Mouse (Mus musculus): ENCODE results near the gene Spo11.

The Spo11 gene

DNA sequence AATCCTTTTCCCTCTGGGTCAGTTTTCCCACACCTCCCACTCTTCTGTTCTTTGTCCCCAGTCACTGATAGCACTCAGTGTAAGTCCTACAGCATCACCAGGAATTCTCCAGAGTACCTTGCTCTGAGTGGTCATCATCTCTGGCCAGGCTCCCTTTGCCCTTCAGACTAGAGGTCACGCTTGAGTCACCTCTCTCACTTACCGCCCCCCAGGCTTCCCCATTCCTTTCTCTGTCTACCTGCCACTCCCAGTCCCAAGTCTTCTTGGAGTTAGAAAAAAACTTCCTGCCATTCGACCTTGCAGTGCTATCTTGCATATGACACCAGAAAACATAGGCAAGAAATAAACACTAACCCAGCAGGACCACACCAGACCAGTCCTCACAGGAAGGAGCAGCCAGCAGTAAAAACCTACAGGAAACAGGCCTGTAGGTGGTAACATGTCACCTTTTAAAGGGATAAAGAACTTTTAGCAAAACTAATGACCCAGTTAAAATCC is 32.8 kb downstream of the Spo11 start:
- no peak for DNase-seq

DNA sequence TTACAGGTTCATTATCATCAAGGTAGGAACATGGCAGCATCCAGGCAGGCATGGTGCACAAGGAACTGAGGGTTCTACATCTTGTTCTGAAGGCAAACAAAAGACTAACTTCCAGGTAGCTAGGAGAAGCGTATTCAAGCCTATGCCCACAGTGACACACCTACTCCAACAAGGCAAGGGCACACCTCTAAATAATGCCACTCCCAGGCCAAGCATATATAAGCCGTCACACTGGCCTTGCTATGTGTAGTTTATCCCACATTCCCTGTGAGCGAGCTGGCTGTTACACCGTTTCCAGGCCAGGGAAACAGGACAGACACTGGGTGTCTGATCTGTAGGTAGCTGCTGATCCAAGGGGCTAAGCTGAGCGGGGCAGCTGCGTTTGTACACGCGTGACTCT is 33.9 kb downstream of the Spo11 start:
- no peak for DNase-seq

DNA sequence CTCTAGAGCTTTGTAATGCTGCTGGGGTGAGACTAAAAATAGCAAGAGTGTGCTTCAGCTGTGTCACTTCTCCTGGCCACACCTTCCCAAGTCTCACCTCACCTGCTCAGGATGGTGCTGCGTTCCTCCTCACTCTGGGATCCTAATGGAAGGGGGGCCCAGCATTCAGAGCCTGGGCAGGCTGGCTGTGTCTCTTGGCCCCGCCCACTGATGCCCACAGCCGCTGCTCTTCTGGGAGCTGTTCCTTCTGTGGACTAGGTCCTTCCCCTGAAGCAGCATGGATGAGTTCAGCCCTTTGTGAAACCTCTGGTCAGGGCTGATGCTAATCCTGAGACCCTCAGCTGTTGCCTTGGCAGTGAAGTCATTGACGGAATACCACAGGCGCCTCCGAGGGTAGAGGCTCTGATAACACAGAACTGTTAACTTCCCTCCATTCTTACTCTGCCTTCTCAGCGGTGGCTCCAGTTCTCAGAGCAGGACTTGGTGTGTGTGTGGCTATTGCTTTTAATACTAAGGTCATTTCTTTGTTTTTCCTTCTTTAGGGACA is 37.3 kb downstream of the Spo11 start:
- DNase-seq, result no peak

DNA sequence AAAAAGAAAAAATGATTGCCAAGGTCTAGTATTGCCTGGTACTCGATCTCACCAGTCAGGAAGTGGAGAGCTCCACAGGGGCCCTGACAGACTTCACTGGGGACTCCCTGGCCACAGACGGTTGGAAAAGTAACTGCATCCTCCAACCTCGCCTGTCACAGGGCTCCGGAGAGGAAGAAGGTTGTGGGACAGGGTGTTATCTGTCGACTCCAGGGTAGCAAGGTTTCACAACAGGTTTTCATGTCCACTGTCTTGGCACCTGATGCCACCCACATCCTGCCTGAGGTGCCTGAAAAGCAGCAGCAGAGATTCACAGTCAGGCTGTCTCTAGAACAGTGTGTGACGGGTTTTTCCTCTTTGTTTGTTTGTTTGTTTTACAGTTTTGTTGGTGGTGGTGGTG is 40.4 kb downstream of the Spo11 start:
- DNase-seq, result no peak

DNA sequence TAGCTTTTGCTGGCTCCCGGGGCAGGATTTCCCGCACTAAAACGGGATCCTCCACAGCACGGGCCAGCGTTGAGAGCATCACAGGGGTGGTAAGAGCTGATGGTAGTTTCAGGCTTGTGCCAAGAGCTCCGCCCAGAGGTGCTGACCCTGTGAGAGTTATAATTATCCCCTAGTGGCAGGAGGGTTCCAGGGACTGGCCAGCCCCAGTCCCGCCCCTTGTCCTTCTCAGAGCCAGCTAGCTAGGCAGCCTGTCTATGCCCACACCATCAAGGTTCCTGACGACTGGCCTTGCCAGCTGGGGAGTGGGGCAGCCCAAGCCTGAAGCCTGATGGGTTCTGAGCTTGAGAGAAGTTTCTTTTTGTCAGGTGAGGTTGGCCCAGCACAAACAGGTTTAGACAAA is 41.1 kb downstream of the Spo11 start:
- DNase-seq, result peak; percentile 39

DNA sequence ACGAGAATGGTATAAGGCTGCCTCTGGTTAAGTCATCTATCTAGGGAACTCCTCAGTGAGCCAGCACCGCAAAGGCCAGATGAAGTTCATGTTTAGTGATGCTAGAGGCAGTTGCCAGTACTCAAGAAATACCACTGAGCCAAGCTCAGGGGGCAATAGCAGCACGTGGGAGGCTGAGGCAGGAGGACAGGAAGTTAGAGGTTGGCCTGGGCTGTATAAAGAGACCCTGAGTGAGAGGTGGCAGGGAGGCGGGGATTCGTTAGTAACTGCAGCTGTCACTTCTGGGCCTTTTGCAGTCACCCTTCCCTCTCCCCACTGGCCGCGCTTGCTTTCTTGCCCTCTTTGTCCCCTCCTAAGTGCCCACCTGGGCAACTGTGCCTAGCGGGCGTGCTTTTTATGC is 41.8 kb downstream of the Spo11 start:
- DNase-seq, result no peak

DNA sequence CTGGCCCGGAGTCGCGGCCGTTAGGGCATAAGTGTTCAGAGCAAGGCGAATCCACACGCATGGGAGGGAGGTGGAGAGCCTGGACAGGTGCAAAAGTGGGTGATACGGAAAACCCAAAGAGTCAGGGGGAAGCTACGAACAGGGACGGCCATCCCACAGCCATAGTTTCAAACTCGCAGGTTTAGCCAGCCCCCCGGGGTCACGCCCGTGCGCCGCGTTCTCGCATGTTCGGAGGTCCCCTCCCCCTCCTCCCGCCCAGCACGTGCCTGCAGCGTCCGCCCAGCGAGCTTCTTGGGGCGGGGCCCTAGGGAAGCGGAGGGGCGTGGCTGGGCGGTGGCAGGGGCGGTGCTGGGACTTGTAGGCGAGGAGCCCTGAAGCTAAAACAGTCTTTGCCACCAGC is 42.3 kb downstream of the Spo11 start:
- DNase-seq, result peak; percentile 86

DNA sequence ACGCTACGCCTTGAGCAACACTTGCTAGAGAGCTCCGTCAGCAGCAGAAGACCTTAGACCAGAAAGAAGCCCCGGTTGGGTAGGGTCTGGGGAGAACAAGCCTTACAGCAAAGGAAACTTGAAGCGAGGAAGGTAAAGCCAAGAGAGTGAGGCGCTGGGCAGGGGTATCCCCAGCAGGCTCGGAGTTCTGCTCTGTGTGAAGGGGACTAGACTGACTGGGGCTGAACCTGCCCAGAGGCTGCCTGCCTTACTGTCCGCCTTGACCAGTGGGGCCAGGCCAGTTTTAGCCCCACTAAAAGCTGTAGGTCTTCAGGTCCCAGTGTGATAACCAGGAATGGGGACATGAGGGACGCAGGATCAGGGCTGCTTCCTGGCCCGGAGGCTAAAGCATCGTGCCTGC is 42.9 kb downstream of the Spo11 start, which contains the start of gene Rbm38:
Gene Rbm38 (plus strand): TSS at position 69 of the 400 bp plus-strand sequence.
- peak; percentile 32 for DNase-seq

DNA sequence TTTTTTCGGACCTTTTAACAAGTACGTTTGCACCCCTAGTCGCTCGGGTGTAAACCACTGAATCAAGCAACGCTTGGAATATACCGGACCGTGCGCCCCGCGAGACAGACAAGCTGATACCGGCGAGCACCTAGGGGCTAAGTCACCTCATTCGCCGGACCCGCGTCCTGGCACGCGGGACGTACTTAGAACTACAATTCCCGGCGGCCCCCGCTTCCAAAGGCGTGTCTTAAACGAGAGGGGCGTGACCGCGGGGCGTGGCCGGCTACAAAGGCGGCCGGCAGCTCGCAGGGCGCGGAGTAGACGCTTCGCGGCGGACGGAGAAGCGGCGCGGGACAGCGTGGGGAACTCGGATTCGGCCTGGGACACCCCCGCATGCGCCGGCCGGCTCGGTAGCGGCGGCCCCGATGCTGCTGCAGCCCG is 44.1 kb downstream of the Spo11 start:
- DNase-seq, result peak; percentile 91

DNA sequence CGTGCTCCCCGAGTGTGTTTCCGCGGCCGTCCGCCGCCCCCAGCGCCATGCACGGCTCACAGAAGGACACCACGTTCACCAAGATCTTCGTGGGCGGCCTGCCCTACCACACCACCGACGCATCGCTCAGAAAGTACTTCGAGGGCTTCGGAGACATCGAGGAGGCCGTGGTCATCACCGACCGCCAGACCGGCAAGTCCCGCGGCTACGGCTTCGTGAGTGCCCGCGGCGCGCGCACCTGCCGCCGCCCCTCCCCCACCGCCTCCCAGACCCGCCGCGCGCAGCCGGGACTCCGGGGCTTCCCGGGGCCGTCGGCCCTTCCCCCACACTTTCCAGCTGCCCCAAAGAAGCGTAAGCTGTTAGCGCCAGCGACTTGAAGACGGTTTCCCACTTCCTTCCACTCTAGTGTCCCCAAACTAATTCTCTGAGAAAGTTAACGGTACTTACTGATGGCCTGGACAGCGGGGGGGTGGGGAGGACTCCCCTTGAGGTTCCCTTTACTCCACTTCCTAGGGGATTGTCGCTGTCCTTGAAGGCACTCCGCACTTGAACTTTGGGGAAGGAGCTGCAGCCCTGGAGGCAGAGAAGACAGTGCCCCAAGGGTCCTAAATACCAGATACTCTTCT is 44.7 kb downstream of the Spo11 start:
- peak; percentile 65 for DNase-seq

DNA sequence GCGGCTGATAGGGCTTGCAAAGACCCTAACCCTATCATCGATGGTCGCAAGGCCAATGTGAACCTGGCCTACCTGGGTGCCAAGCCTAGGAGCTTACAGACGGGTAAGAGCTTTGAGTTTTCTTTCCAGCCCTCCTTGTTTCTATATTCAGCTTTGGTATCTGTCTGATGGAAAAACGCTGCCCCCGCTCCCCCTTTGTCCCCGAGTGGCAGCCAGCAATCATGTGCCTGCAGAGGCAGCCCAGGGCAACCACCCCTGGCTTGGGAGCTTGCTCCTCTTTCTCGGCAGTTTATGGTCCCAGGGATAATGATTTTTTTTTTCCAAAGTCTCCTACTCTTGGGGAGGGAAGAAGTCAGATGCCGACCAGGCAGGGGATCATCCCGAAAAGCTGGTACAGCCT is 45.3 kb downstream of the Spo11 start:
- DNase-seq, result no peak

DNA sequence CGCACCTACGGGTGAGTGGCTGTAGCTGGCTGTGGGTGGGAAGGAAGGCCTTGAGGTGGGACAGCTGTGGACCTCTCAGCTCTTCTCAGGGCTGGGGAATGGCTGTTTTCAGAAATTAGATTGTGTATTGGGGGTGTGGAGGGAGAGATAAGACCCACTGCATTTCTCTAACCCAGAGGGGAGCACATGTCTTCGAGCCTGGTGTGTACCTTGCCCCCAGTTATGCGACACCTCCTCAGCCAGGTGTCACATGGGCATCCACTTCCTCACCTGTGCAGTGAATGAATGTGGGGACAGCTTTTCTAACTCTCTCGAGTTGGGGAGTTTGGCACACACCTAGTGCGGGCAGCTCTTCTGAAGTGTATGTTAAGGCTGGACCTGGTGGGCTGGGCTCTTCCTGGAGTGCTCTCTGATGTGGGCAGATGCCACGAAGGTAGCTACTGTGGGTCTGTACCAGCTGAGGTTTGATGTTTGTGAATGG is 45.9 kb downstream of the Spo11 start:
- no peak for DNase-seq

DNA sequence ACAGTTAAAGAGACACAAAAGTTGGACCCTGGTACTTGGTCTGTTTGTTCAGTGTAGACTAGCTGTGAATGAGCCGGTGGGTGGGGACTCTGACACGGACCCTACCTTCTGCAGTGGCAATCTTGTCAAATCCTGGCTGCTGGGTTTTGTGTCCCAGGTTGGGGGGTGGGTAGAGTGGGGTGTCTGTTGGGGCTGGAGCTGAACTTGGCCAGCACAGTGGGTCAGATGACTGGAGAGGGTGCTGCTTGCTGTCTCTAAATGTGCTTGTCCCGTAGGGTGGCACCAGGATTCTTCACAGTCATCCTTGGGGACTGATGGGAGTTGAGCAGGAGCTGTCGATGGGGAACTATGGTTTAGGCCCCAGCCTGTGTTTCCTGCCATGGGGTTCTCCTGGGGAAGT is 46.5 kb downstream of the Spo11 start:
- DNase-seq, result no peak

DNA sequence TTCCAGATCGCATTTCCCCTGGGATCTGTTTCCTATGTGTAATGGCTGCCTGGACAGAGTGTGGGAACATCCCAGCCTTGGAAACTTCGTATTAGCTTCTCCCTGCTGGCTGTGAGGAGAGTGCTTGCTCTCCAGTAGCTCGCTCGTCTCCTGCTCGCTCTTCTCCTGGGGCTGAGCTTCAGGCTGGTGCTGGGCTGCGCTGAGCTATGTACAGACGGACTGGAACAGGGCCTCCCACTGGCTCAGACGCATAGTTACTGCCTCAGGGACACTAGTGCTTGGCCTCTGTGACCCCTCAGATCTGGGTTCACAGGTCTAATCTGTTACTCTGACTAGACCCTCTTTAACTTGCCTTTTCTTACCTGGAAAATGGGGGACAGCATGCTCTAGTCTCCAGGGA is 46.9 kb downstream of the Spo11 start:
- DNase-seq, result no peak

DNA sequence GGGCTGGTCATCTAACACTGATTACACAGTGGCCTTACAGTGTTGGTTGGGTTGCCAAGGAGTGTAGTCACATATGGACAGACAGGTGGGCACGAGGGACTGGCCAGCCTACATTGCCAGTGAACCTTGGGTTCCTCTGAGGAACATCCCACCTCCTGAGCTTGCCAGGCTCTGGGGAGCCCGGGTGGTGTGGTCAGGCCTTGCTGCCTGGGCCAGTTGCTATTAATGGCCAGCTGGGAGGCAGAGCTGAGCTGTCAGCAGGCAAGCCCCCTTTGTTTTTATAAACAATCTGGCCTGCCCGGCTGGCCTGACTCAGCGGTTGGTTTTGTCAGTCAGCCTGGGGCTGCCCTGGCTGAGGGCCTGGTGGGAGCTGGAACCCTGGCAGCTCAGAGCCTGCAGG is 47.4 kb downstream of the Spo11 start:
- peak; percentile 65 for DNase-seq

DNA sequence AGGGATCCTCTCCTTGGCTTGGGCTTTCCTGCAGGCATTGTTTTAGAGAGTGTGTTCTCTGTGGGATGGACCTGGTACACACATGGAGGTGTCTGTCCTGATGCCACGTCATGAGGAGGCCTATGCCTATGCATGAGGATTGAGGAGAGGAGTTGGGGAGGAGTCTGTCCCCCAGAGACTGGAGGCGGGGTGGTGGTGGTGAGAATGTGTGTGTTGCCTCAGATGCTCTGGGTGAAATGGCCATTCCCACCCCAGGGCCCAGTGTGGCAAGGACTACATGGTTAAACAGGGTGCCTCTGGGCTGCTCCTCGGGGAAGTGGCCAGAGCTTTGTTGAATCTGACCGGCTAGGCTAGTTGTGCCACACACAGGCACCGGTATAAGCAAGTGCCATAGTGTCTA is 48.8 kb downstream of the Spo11 start:
- DNase-seq, result no peak

DNA sequence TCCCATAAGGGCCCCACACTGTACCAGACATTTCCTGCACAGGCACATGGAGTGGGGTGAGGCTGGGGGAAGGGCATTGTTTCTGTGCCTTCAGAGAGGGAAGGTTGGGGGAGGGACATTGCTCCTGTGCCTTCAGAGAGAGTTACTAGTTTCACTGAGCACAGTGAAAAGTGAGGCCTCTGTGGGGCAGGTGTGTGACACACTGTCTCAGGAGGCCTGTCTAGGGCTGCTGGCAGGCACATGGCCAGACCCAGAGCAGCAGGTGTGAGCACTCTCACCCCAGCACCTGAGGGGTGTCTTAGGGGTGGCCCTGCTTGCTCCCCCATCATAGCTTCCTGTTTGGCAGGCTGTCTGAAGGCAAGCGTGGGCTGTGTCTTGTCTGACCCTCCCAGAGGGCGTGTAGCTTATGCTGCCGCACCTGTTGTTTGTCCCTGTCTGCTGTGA is 49.2 kb downstream of the Spo11 start:
- DNase-seq, result no peak

DNA sequence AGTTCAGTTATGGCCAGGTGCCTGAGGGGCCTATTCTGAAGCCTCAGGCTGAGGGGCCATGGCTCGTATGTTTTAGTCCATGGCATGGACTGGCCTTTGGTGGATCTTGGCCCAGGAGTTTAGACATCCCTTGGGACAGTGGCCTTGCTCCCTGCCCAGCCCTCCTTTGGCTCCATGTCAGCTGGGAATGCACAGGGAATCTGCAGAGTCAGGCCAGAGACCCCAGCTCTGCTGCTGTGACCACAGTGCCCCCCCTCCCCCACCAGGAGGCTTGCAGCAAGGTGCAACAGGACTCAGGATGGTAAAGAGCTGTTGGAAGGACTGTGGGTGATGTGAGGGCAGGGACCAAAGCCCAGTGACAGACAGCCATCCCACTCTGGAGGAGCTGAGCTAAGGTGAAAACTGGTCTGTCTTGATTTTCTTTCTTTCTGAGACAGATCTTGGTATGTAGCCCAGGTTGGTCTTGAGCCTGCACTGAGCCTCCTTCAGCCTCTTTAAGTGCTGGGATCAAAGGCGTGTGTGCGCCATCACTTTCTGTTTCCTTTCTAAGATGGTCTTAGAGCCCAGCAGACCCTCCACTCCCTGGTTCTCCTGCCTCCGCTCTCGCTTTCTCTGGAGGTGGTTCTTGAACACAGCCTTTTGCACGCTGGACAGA is 49.8 kb downstream of the Spo11 start:
- DNase-seq, result no peak

DNA sequence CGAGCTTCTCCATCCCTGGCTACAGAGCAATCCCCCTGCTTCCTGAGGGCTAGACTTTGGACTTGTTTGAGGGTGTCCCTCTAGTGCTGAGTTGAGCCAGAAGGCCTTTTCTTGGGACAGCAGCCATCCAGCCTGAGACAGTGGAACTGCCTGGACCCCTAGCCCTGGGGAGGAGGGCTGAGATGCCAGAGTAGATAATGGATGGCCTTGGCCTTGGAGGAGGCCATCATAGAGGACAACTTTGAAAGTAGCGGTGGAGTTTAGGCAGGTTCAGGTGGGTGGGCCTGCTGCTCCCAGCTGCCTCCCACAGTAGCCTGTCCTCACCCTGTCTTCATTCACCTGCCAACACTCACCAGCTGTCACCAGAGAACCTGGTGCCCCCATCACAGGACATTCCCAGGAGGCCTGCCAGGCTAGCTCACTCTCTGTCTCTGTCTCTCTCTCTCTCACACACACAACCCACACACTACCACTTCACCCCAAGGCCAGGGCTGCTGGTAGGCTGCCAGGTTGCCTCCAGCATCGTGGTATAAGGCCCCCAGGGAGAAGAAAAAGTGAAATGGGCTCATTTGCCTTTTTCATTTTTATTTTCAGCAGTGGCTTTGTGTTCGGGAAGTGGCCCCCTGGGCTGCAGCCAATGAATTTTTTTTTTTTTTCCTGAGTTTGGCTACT is 50.5 kb downstream of the Spo11 start:
- DNase-seq, result no peak

DNA sequence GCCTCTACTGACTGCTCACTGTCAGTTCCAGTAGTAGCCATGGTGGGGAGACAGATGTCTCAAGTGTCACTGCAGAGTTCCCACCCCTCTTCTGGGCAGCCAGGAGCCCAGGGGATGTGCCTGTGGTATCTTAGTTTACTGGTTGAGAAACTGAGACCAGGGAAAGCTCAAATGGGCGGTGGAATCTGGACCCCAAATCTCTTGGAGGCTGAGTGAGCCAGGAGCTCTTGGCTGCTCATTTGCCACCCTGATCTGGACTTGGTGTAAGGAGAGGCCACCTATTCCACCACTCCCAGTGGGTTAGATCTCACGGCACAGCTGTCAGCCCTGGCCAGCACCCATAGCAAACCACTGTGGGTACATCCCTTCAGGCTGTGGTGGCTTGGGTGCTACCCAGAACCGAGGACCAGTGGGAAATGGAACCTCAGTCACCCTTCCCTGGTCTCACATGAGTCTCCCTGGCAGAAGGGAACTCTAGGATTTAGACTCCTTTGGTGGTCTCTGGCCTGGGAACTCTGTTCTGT is 51.1 kb downstream of the Spo11 start:
- DNase-seq, result no peak

DNA sequence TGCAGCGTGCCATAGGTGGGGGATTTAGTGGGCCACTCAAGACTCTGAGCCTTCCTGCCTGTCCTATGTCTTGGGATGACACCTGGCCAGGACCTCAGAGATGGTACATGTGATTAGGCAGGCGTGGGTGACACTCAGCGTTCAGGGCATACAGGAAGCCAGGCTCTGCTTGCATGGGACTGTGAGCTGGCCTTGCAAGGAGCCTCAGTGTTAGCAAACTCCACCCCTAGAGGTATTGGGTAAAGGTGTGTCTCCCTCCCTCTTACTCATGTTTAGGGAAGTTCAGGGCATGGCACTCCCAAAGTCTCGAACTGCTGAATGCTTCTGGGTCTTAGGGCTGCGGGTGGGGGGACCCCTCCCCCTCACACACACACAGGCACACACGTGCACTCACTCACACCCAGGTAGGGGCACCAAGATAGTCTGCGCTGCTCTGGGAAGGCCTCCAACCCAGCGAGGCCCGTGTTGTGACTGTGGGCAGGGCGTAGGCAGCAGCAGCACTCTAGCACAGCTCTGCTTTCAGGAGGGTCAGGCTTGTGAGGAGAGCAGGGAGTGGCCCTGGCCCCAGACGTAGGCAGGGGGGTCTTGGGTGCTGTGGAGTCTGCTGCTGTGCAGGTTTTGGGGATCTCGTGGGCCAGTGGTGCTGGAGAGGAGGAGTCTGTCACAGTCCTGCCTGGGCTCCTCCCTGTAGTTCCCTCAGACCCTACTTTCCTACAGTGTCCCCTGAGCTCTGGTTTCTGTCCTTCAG is 53.3 kb downstream of the Spo11 start:
- no peak for DNase-seq

DNA sequence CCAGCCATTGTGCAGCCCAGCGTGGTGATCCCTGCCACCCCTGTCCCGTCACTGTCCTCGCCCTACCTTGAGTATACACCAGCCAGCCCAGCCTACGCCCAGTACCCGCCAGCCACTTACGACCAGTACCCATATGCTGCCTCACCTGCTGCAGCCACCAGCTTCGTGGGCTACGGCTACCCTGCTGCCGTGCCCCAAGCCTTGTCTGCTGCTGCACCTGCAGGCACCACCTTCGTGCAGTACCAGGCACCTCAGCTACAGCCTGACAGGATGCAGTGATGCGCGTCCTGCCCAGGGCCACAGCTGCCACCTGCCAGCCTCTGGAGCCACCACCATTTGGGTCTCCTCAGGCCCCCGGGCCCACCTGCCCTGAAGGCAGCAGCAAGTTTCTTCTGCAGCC is 56.0 kb downstream of the Spo11 start:
- DNase-seq, result no peak

DNA sequence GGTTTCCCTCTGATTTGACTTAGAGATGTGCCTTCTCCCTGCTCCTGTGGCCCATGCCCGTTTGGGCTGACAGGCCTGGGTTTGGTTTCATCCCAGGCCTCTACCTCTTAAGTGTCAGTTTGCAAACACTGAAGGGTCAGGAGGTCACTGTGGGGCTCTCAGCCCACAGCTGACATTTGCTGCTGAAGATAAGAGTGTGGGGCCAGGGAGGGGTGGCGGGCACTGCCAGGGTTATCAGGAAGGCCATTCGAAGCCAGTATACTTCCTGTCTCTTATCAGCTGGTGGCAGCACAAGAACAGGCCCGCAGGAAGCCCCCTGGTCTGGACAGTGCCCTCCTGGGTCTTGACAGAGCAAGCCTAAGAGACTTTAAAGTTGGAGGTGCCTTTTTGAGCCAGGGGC is 57.5 kb downstream of the Spo11 start:
- DNase-seq, result no peak
